Mouse (Mus musculus): Measurements from ENCODE around the gene Slc16a9.

- TF ChIP-seq CTCF (IDR thresholded peaks at IDR 0.05; ENCODE audit: borderline replicate concordance, insufficient read depth, low read depth, low read length) (no peak), POLR2A (IDR thresholded peaks at IDR 0.05; ENCODE audit: borderline replicate concordance, insufficient read depth, low read length) (no peak)
These were observed 34.4 kb downstream of the Slc16a9 start for GRCm38 (mm10) chr10:70279349-70279748.
